Mouse (Mus musculus): Measurements from ENCODE around the gene Gm14085. TPM values are rescaled to one million over a fixed set of nuclear protein-coding genes. Genes with fewer than 3 reads are reported as not detected.
"Not testable (repeated sequence)": the region's sequence is repeated elsewhere in the genome, so short reads cannot be mapped to it uniquely, and the experiment has no call there.

The Gm14085 gene
- polyA plus RNA-seq, 1 experiment from 2014 or later, result 0.09 TPM

DNA sequence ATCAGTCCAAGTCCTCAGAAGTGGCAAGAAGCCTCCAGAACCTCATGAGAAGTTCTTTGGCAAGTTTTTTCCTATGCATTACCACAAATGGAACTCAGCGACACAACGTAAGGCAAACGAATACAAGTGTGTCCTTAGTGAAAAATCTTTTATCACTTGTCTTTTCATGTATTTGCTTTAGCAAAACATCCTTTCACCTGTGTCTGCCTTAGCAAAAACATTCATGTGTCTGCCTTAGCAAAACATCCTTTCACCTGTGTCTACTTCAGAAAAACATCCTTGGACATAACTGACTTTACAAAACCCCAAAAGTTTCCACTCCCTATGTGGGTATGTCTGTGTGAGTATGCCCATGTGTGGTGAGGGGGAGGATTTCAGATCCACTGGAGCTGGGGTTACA lies 15.5 kb upstream of the Gm14085 start:
- H3K27me3 ChIP-seq (ENCODE audit: control insufficient read depth, insufficient read depth, low read length), result no peaks in the 10 kb centered on the region
- 0 out of 2 replicates have a peak, but pooled peaks cover 4% of the 10 kb centered on the region for H3K4me1 ChIP-seq (ENCODE audit: control insufficient read depth, insufficient read depth, low read length)
- H3K9me3 ChIP-seq (ENCODE audit: control insufficient read depth, low read length), result no peaks in the 10 kb centered on the region
- no peak overlapping the region for H3K9ac ChIP-seq (ENCODE audit: low read depth, low read length)
- no peak overlapping the region for H3K27ac ChIP-seq (ENCODE audit: low read depth, low read length)
- no peak overlapping the region for H3K4me2 ChIP-seq (replicated peaks; ENCODE audit: low read depth, low read length)
- no peak overlapping the region for H3K4me3 ChIP-seq (ENCODE audit: low read length)
- 97% methylated on average over 3 of the region's 3 CpGs for WGBS
- no peak for ATAC-seq (ENCODE audit: low FRiP score, low TSS enrichment)
- no peaks in the 10 kb centered on the region for H3K36me3 ChIP-seq (ENCODE audit: control insufficient read depth, insufficient read depth, low read length)

- no peaks in the 10 kb centered on the region for H3K27me3 ChIP-seq (ENCODE audit: control insufficient read depth, insufficient read depth, low read length)
- H3K4me2 ChIP-seq (replicated peaks; ENCODE audit: low read depth, low read length), result no peak overlapping the region
- no peaks in the 10 kb centered on the region for H3K9me3 ChIP-seq (ENCODE audit: control insufficient read depth, low read length)
- H3K36me3 ChIP-seq (ENCODE audit: control insufficient read depth, insufficient read depth, low read length), result no peaks in the 10 kb centered on the region
- no peaks in the 10 kb centered on the region for H3K4me1 ChIP-seq (ENCODE audit: control insufficient read depth, insufficient read depth, low read length)
- no peak overlapping the region for H3K4me3 ChIP-seq (ENCODE audit: low read length)
- no peak overlapping the region for H3K9ac ChIP-seq (ENCODE audit: low read depth, low read length)
- no peak for ATAC-seq (ENCODE audit: low FRiP score, low TSS enrichment)
- no peak overlapping the region for H3K27ac ChIP-seq (ENCODE audit: low read depth, low read length)
These were observed 8.2 kb upstream of the Gm14085 start for GRCm38 (mm10) chr2:122476585-122476984.

- H3K4me2 ChIP-seq (replicated peaks; ENCODE audit: low read depth, low read length); H3K36me3 ChIP-seq (ENCODE audit: control insufficient read depth, insufficient read depth, low read length); H3K4me1 ChIP-seq (ENCODE audit: control insufficient read depth, insufficient read depth, low read length); H3K27me3 ChIP-seq (ENCODE audit: control insufficient read depth, insufficient read depth, low read length); H3K9ac ChIP-seq (ENCODE audit: low read depth, low read length); H3K27ac ChIP-seq (ENCODE audit: low read depth, low read length); H3K9me3 ChIP-seq (ENCODE audit: control insufficient read depth, low read length); H3K4me3 ChIP-seq (ENCODE audit: low read length); ATAC-seq (ENCODE audit: low FRiP score, low TSS enrichment): not testable (repeated sequence)
- WGBS, result 70% methylated on average over 1 of the region's 1 CpGs
These were observed 954 bp upstream of the Gm14085 start for GRCm38 (mm10) chr2:122483787-122484186.

GRCm38 (mm10) chr2:122485654-122486053 lies 913 bp downstream of the Gm14085 start:
- 47% methylated on average over 1 of the region's 3 CpGs for WGBS
- not testable (repeated sequence) for H3K4me2 ChIP-seq (replicated peaks; ENCODE audit: low read depth, low read length); H3K27me3 ChIP-seq (ENCODE audit: control insufficient read depth, insufficient read depth, low read length); H3K4me1 ChIP-seq (ENCODE audit: control insufficient read depth, insufficient read depth, low read length); H3K4me3 ChIP-seq (ENCODE audit: low read length); H3K36me3 ChIP-seq (ENCODE audit: control insufficient read depth, insufficient read depth, low read length); H3K9me3 ChIP-seq (ENCODE audit: control insufficient read depth, low read length); ATAC-seq (ENCODE audit: low FRiP score, low TSS enrichment); H3K27ac ChIP-seq (ENCODE audit: low read depth, low read length); H3K9ac ChIP-seq (ENCODE audit: low read depth, low read length)

- not testable (repeated sequence) for H3K9me3 ChIP-seq (ENCODE audit: control insufficient read depth, low read length); H3K4me1 ChIP-seq (ENCODE audit: control insufficient read depth, insufficient read depth, low read length); H3K9ac ChIP-seq (ENCODE audit: low read depth, low read length); H3K27me3 ChIP-seq (ENCODE audit: control insufficient read depth, insufficient read depth, low read length); H3K27ac ChIP-seq (ENCODE audit: low read depth, low read length); ATAC-seq (ENCODE audit: low FRiP score, low TSS enrichment); H3K36me3 ChIP-seq (ENCODE audit: control insufficient read depth, insufficient read depth, low read length); H3K4me2 ChIP-seq (replicated peaks; ENCODE audit: low read depth, low read length); H3K4me3 ChIP-seq (ENCODE audit: low read length)
These were observed 1.4 kb downstream of the Gm14085 start for GRCm38 (mm10) chr2:122486122-122486521.

GRCm38 (mm10) chr2:122486674-122487073 lies 1.9 kb downstream of the Gm14085 start:
- Histone ChIP-seq H3K4me1 (ENCODE audit: control insufficient read depth, insufficient read depth, low read length) (no peaks in the 10 kb centered on the region), H3K9me3 (ENCODE audit: control insufficient read depth, low read length) (no peaks in the 10 kb centered on the region), H3K9ac (ENCODE audit: low read depth, low read length) (no peak overlapping the region), H3K27me3 (ENCODE audit: control insufficient read depth, insufficient read depth, low read length) (no peaks in the 10 kb centered on the region), H3K4me2 (replicated peaks; ENCODE audit: low read depth, low read length) (no peak overlapping the region), H3K4me3 (ENCODE audit: low read length) (no peak overlapping the region), H3K27ac (ENCODE audit: low read depth, low read length) (no peak overlapping the region), H3K36me3 (ENCODE audit: control insufficient read depth, insufficient read depth, low read length) (no peaks in the 10 kb centered on the region)
- 79% methylated on average over 2 of the region's 2 CpGs for WGBS
- no peak for ATAC-seq (ENCODE audit: low FRiP score, low TSS enrichment)

- H3K9ac ChIP-seq (ENCODE audit: low read depth, low read length); ATAC-seq (ENCODE audit: low FRiP score, low TSS enrichment); H3K9me3 ChIP-seq (ENCODE audit: control insufficient read depth, low read length); H3K4me2 ChIP-seq (replicated peaks; ENCODE audit: low read depth, low read length); H3K4me3 ChIP-seq (ENCODE audit: low read length); H3K4me1 ChIP-seq (ENCODE audit: control insufficient read depth, insufficient read depth, low read length); H3K36me3 ChIP-seq (ENCODE audit: control insufficient read depth, insufficient read depth, low read length); H3K27me3 ChIP-seq (ENCODE audit: control insufficient read depth, insufficient read depth, low read length); H3K27ac ChIP-seq (ENCODE audit: low read depth, low read length): not testable (repeated sequence)
- WGBS, result 100% methylated on average over 1 of the region's 1 CpGs
These were observed 45.0 kb downstream of the Gm14085 start for GRCm38 (mm10) chr2:122529696-122530095.

GRCm38 (mm10) chr2:122531290-122531689 lies 46.5 kb downstream of the Gm14085 start:
- H3K4me3 ChIP-seq (ENCODE audit: low read length), result no peak overlapping the region
- H3K27ac ChIP-seq (ENCODE audit: low read depth, low read length), result no peak overlapping the region
- ATAC-seq (ENCODE audit: low FRiP score, low TSS enrichment), result no peak
- no peak overlapping the region for H3K4me2 ChIP-seq (replicated peaks; ENCODE audit: low read depth, low read length)
- no peaks in the 10 kb centered on the region for H3K27me3 ChIP-seq (ENCODE audit: control insufficient read depth, insufficient read depth, low read length)
- no peaks in the 10 kb centered on the region for H3K9me3 ChIP-seq (ENCODE audit: control insufficient read depth, low read length)
- H3K9ac ChIP-seq (ENCODE audit: low read depth, low read length), result no peak overlapping the region
- no peaks in the 10 kb centered on the region for H3K36me3 ChIP-seq (ENCODE audit: control insufficient read depth, insufficient read depth, low read length)
- WGBS, result 87% methylated on average over 7 of the region's 7 CpGs
- H3K4me1 ChIP-seq (ENCODE audit: control insufficient read depth, insufficient read depth, low read length), result no peaks in the 10 kb centered on the region

GRCm38 (mm10) chr2:122531726-122532125 lies 47.0 kb downstream of the Gm14085 start:
- Histone ChIP-seq H3K27me3 (ENCODE audit: control insufficient read depth, insufficient read depth, low read length) (no peaks in the 10 kb centered on the region), H3K27ac (ENCODE audit: low read depth, low read length) (no peak overlapping the region), H3K4me3 (ENCODE audit: low read length) (no peak overlapping the region), H3K4me2 (replicated peaks; ENCODE audit: low read depth, low read length) (no peak overlapping the region), H3K36me3 (ENCODE audit: control insufficient read depth, insufficient read depth, low read length) (no peaks in the 10 kb centered on the region), H3K9ac (ENCODE audit: low read depth, low read length) (no peak overlapping the region), H3K9me3 (ENCODE audit: control insufficient read depth, low read length) (no peaks in the 10 kb centered on the region), H3K4me1 (ENCODE audit: control insufficient read depth, insufficient read depth, low read length) (no peaks in the 10 kb centered on the region)
- 84% methylated on average over 2 of the region's 2 CpGs for WGBS
- no peak for ATAC-seq (ENCODE audit: low FRiP score, low TSS enrichment)

Data from kidney, embryonic 14.5 days (tissue).